ENCODE assay signal across 24 mouse cellular contexts in genomic region chr14:105583497-105583896, GRCm38 (mm10).
DNase-seq lines count a peak whose midpoint lies in the region; ATAC-seq lines count a peak whose summit lies in the region.
"Had no signal": no experiment of that assay in that cellular context is flagged by ENCODE, and none has a peak within 500 bp of the region (broad histone marks: within the 10 kb centered on the region; RNA-seq: fewer than 3 reads in every experiment).

No protein-coding gene starts in this region.

- 64% methylated on average over 2 of the region's 2 CpGs for WGBS in limb, embryonic 11.5 days
- WGBS in limb, embryonic 10.5 days = 83% methylated on average over 2 of the region's 2 CpGs

- H3K9ac ChIP-seq in limb, embryonic 11.5 days (ENCODE audit: low read length) = no peak overlapping the region
- H3K9ac ChIP-seq: embryonic facial prominence, embryonic 13.5 days; forebrain, embryonic 13.5 days; forebrain, embryonic 15.5 days; forebrain, postnatal 0 days had no signal

- no peak overlapping the region for H3K27ac ChIP-seq in limb, embryonic 11.5 days (replicated peaks; ENCODE audit: low read depth, low read length)
- H3K27ac ChIP-seq in limb, embryonic 10.5 days = no peak overlapping the region
- H3K27ac ChIP-seq: embryonic facial prominence, embryonic 13.5 days; forebrain, embryonic 13.5 days; forebrain, embryonic 15.5 days had no signal

- no peak overlapping the region for H3K4me2 ChIP-seq in limb, embryonic 11.5 days (ENCODE audit: low read depth, severe bottlenecking)
- H3K4me2 ChIP-seq: embryonic facial prominence, embryonic 13.5 days; forebrain, embryonic 13.5 days; forebrain, embryonic 15.5 days had no signal

- peak; percentile 19 for DNase-seq in embryo, embryonic 10 days (ENCODE audit: low spot score)
- DNase-seq in embryo, embryonic 11 days = no peak
- DNase-seq in limb, embryonic 11.5 days (ENCODE audit: low spot score) = no peak
- DNase-seq in limb, embryonic 10.5 days (ENCODE audit: low spot score) = no peak
- peak; percentile 25 for DNase-seq in forelimb bud, embryonic 11.5 days (ENCODE audit: low read depth, low spot score)
- no peak for DNase-seq in layer of hippocampus, postnatal 14 days (ENCODE audit: low spot score in 2 of 2)
- no peak for DNase-seq in adrenal gland, adult 2 months
- DNase-seq: adrenal gland, postnatal 10 days; adrenal gland, postnatal 25 days; B cell, adult 2 months; cerebellum, adult 11 months; cerebellum, adult 18-20 months; cerebellum, adult 8-10 months; cerebellum, postnatal 10 days; cerebellum, postnatal 25 days; forebrain, postnatal 0 days had no signal

- peaks cover 16% of the 10 kb centered on the region for H3K4me1 ChIP-seq in limb, embryonic 11.5 days (ENCODE audit: control insufficient read depth, insufficient read depth, low read length)
- peaks cover 31% of the 10 kb centered on the region for H3K4me1 ChIP-seq in limb, embryonic 10.5 days

- ATAC-seq in limb, embryonic 11.5 days (ENCODE audit: insufficient number of reproducible peaks, low FRiP score, low TSS enrichment, low read depth) = 0 out of 2 replicates have a peak, but pooled peaks have one; percentile 61
- ATAC-seq: activated CD4-positive, CD25-positive, alpha-beta regulatory T cell, adult 4 months; CD4-positive, CD25-positive, alpha-beta regulatory T cell, adult 4 months; forebrain, embryonic 13.5 days; forebrain, embryonic 15.5 days; forebrain, postnatal 0 days; Patski had no signal

- H3K27me3 ChIP-seq in limb, embryonic 11.5 days (ENCODE audit: control insufficient read depth, insufficient read depth, low read length) = no peaks in the 10 kb centered on the region
- no peaks in the 10 kb centered on the region for H3K27me3 ChIP-seq in limb, embryonic 10.5 days (ENCODE audit: low read depth, poor library complexity, severe bottlenecking)
- H3K27me3 ChIP-seq: CH12.LX; embryonic facial prominence, embryonic 13.5 days; forebrain, embryonic 13.5 days; forebrain, embryonic 15.5 days; Patski had no signal

- H3K36me3 ChIP-seq in limb, embryonic 11.5 days (ENCODE audit: control insufficient read depth, insufficient read depth, low read length) = no peaks in the 10 kb centered on the region
- H3K36me3 ChIP-seq in limb, embryonic 10.5 days = no peaks in the 10 kb centered on the region
- H3K36me3 ChIP-seq: embryonic facial prominence, embryonic 13.5 days; forebrain, embryonic 15.5 days; G1E had no signal

- H3K4me3 ChIP-seq in limb, embryonic 11.5 days (ENCODE audit: low read depth, low read length) = no peak overlapping the region
- no peak overlapping the region for H3K4me3 ChIP-seq in limb, embryonic 10.5 days
- H3K4me3 ChIP-seq: embryonic facial prominence, embryonic 13.5 days; forebrain, embryonic 13.5 days; forebrain, embryonic 15.5 days had no signal

- H3K9me3 ChIP-seq in limb, embryonic 11.5 days (ENCODE audit: control insufficient read depth, low read length) = no peaks in the 10 kb centered on the region
- H3K9me3 ChIP-seq in limb, embryonic 10.5 days (replicated peaks) = no peaks in the 10 kb centered on the region
- H3K9me3 ChIP-seq: embryonic facial prominence, embryonic 13.5 days; forebrain, embryonic 13.5 days; forebrain, embryonic 15.5 days had no signal

Comparison
In these comparisons a context has a peak if more than half of its experiments do, and no peak if none do; other contexts are left out.
1. DNase-seq: peak in embryo, embryonic 10 days (single experiment) and forelimb bud, embryonic 11.5 days (single experiment); none in embryo, embryonic 11 days (single experiment), limb, embryonic 11.5 days (single experiment), limb, embryonic 10.5 days (single experiment), layer of hippocampus, postnatal 14 days (0 of 2) and adrenal gland, adult 2 months (single experiment).